Mouse (Mus musculus): ENCODE data around the gene Htr5b.
A peak's percentile ranks its signal among the peaks of the same experiment; 100 is the strongest.

Gene Htr5b

GRCm38 (mm10) chr1:121528399-121528720 lies at the start of gene Htr5b:
TSS of gene Htr5b (minus strand) at chr1:121528465.
- DNase-seq (ENCODE audit: low spot score) = peak; percentile 38

- DNase-seq (ENCODE audit: low spot score) = no peak
Observed at GRCm38 (mm10) chr1:121577491-121577890, 49.2 kb upstream of the Htr5b start.

GRCm38 (mm10) chr1:121570522-121570921 lies 42.3 kb upstream of the Htr5b start:
- no peak for DNase-seq (ENCODE audit: low spot score)

GRCm38 (mm10) chr1:121567521-121568489 lies 39.5 kb upstream of the Htr5b start, which contains the start of gene Ddx18:
TSS of gene Ddx18 (minus strand) at chr1:121567989.
- DNase-seq (ENCODE audit: low spot score) = peak; percentile 93

- no peak for DNase-seq (ENCODE audit: low spot score)
Observed at GRCm38 (mm10) chr1:121557861-121558260, 29.6 kb upstream of the Htr5b start.

GRCm38 (mm10) chr1:121551457-121551835 lies 23.2 kb upstream of the Htr5b start:
- DNase-seq (ENCODE audit: low spot score) = no peak

- no peak for DNase-seq (ENCODE audit: low spot score)
Observed at GRCm38 (mm10) chr1:121550801-121551456, 22.7 kb upstream of the Htr5b start.

GRCm38 (mm10) chr1:121549456-121549855 lies 21.2 kb upstream of the Htr5b start:
- DNase-seq (ENCODE audit: low spot score) = no peak

GRCm38 (mm10) chr1:121548667-121549066 lies 20.4 kb upstream of the Htr5b start:
- no peak for DNase-seq (ENCODE audit: low spot score)

- no peak for DNase-seq (ENCODE audit: low spot score)
Observed at GRCm38 (mm10) chr1:121546844-121547243, 18.6 kb upstream of the Htr5b start.

GRCm38 (mm10) chr1:121540361-121540760 lies 12.1 kb upstream of the Htr5b start:
- DNase-seq (ENCODE audit: low spot score) = no peak

GRCm38 (mm10) chr1:121531439-121531838 lies 3.2 kb upstream of the Htr5b start:
- DNase-seq (ENCODE audit: low spot score) = no peak

- DNase-seq (ENCODE audit: low spot score) = no peak
Observed at GRCm38 (mm10) chr1:121529286-121529685, 1.0 kb upstream of the Htr5b start.

GRCm38 (mm10) chr1:121527600-121528398 lies 466 bp downstream of the Htr5b start:
- DNase-seq (ENCODE audit: low spot score) = peak; percentile 2

GRCm38 (mm10) chr1:121527061-121527460 lies 1.2 kb downstream of the Htr5b start:
- DNase-seq (ENCODE audit: low spot score) = no peak

GRCm38 (mm10) chr1:121518609-121519008 lies 9.7 kb downstream of the Htr5b start:
- DNase-seq (ENCODE audit: low spot score) = no peak

GRCm38 (mm10) chr1:121511966-121512365 lies 16.3 kb downstream of the Htr5b start:
- DNase-seq (ENCODE audit: low spot score) = no peak

GRCm38 (mm10) chr1:121511186-121511585 lies 17.1 kb downstream of the Htr5b start:
- no peak for DNase-seq (ENCODE audit: low spot score)

GRCm38 (mm10) chr1:121510420-121511140 lies 17.7 kb downstream of the Htr5b start:
- DNase-seq (ENCODE audit: low spot score) = no peak

- no peak for DNase-seq (ENCODE audit: low spot score)
Observed at GRCm38 (mm10) chr1:121508729-121509128, 19.5 kb downstream of the Htr5b start.

- DNase-seq (ENCODE audit: low spot score) = no peak
Observed at GRCm38 (mm10) chr1:121497093-121497492, 31.2 kb downstream of the Htr5b start.

- DNase-seq (ENCODE audit: low spot score) = peak; percentile 8
Observed at GRCm38 (mm10) chr1:121490241-121490640, 38.0 kb downstream of the Htr5b start.

Data from yolk sac, embryonic 10.5 days (tissue).